Mouse (Mus musculus) kidney, postnatal 0 days (tissue): ENCODE data around the gene Tubg2. TPM values are rescaled to one million over a fixed set of nuclear protein-coding genes. Genes with fewer than 3 reads are reported as not detected.
A peak's percentile ranks its signal among the peaks of the same experiment; 100 is the strongest.

Experiments used
- ATAC-seq: fragments of 200-750 bp; cut with Nextera tagmentation; replicated peaks from 2 replicates; pipeline ENCODE4 v1.8.0; 2017; ENCODE audit warnings: low read depth, moderate number of reproducible peaks, moderate TSS enrichment, moderate library complexity; ENCODE audit not compliant: low FRiP score
- DNase-seq: peaks from one replicate; pipeline ENCODE4 v3.0.0-alpha.2; 2016; ENCODE audit warnings: low spot score
- H3K27ac ChIP-seq: fragments of 300-500 bp; sonication (generic); 2 replicates; pipeline ENCODE4 v1.5.1; 2014; ENCODE audit warnings: mild to moderate bottlenecking
- H3K27me3 ChIP-seq: fragments of 300-500 bp; sonication (generic); 2 replicates; pipeline ENCODE4 v1.6.1; 2014; ENCODE audit warnings: low read length, mixed read lengths; ENCODE audit not compliant: insufficient read depth
- H3K36me3 ChIP-seq: fragments of 300-500 bp; sonication (generic); 2 replicates; pipeline ENCODE4 v1.6.1; 2014; ENCODE audit warnings: low read length, mixed read lengths; ENCODE audit not compliant: insufficient read depth
- H3K4me1 ChIP-seq: fragments of 300-500 bp; sonication (generic); replicated peaks from 2 replicates; pipeline ENCODE4 v1.6.1; 2014; ENCODE audit warnings: antibody characterized with exemption, low read length, mixed read lengths; ENCODE audit not compliant: insufficient read depth
- H3K4me2 ChIP-seq: fragments of 300-500 bp; sonication (generic); 2 replicates; pipeline ENCODE4 v1.6.1; 2014; ENCODE audit warnings: mild to moderate bottlenecking, low read length, moderate library complexity, mixed read lengths
- H3K4me3 ChIP-seq: fragments of 300-500 bp; sonication (generic); replicated peaks from 2 replicates; pipeline ENCODE4 v1.5.1; 2014; ENCODE audit warnings: low read depth, low read length
- H3K9ac ChIP-seq: fragments of 300-500 bp; sonication (generic); 2 replicates; pipeline ENCODE4 v1.6.1; 2014; ENCODE audit warnings: low read depth, low read length
- H3K9me3 ChIP-seq: fragments of 300-500 bp; sonication (generic); replicated peaks from 2 replicates; pipeline ENCODE4 v1.6.1; 2016; ENCODE audit warnings: low read length, inconsistent platforms, mixed read lengths
- CTCF ChIP-seq: IDR thresholded peaks from 2 replicates; pipeline ENCODE4 v1.5.1; 2016; ENCODE audit warnings: antibody characterized with exemption, low read depth, mild to moderate bottlenecking, moderate library complexity
- WGBS: fragments of 180-500 bp; shearing (Covaris S2); extraction: QIAGEN DNeasy Blood & Tissue Kit; methylation state at CpG from one replicate; pipeline ENCODE4 v1.1.7; 2014; 5-methylcytosine and 5-hydroxymethylcytosine counted together
- polyA plus RNA-seq: library from polyadenylated mRNA; unstranded; fragments of >200 nt; fragmentation: Nextera tagmentation; extraction: Ambion mirVana; gene quantifications from 2 replicates; pipeline ENCODE4 v1.2.1, GENCODE M21; 2015

The Tubg2 gene
- polyA plus RNA-seq, 1 experiment from 2014 or later: 4.3 TPM

DNA sequence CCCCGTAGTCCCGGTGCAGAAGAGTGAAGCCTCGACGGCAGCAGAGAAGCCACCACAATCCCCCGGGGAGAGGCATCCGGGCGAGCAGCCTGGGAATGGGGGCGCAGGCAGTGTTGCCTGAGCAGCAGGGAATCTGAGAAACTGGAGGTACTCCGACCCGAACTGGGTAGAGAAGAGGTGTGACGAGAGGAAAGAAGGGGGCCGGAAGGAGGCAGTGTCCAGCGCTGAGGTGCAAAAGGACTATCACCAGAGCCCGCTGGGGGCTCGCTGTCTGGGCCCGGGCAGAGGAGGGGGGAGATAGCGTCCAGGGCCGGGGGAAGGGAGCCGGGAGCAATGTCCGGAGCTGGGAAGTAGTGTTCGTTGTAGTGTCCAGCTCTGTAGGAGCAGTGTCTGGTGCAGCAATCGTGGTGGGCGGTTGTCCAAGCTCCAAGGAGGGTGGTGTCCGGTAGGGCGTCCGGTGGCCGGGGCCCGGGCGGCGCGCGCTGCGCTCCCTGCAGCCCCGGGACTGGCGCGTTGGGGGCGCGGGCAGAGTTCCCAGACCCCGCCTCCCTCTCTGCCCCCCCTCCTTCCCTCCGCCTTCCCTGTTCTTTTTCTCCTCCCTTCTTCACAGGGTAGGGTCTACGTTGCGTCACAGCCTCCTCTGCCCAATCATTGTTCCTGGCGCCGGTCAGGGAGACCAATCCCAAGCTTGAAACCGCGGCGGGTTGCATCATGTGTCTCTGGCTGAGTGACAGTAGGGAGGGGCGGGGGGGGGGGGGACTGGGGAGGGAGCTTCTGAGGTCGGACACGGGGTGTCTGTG is 15.3 kb downstream of the Tubg2 start, which contains the start of gene Plekhh3:
Gene Plekhh3, minus strand, starts transcription at position 541 of the 800 bp plus-strand sequence.
- H3K36me3 ChIP-seq: peaks cover 17% of the 10 kb centered on the region; the same call in 1 of the 2 replicates
- peak within 1 kb of the TSS; percentile 59 for H3K9ac ChIP-seq
- ATAC-seq: peak; percentile 94
- peak within 1 kb of the TSS; percentile 74 for H3K4me3 ChIP-seq
- H3K4me1 ChIP-seq: peaks cover 37% of the 10 kb centered on the region
- H3K27me3 ChIP-seq: no peaks in the 10 kb centered on the region
- TF ChIP-seq CTCF: peak; percentile 33; the same call in 1 of the 2 replicates
- no peaks in the 10 kb centered on the region for H3K9me3 ChIP-seq
- under 1% methylated on average over 46 of the region's 50 CpGs for WGBS
- H3K4me2 ChIP-seq: peak within 1 kb of the TSS; percentile 75
- peak within 1 kb of the TSS; percentile 93 for H3K27ac ChIP-seq
- peak; percentile 99 for DNase-seq

DNA sequence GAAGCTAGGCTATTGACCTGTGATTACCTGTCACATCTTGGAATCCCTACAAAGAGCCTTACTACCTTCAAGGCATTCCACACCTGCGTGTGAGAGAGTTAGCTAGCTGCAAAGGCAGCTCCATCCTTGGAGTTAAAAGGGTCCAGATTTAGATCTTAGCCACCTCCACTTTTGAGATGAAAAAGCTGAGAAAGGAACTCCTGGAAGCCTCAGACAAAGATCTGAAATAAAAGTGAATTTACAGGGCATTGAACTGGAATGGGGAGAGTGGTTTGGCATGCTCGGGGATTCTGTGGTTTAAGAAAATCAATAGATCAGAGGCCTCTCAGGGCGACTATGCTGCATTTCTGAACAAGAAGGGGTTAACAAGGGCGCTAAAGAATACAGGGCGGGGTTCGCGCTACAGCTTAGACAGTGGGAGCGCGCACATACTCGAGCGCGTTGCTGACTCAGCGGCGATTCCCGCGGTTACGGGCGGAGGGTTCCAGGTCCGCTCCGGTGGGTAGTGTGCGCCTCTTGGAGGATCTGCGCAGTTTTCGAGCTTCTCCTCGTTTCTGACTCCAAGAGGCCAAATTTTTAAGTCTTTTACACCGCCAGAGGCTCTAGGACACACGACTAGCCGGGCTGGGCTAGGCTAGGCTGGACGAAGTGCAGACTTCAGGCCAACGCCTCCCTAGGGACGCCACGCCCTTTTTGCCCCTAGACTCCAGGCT is 16.2 kb downstream of the Tubg2 start:
- no peak for TF ChIP-seq CTCF
- DNase-seq: peak; percentile 92
- Histone ChIP-seq H3K9me3 (no peaks in the 10 kb centered on the region), H3K9ac (peak overlapping the region; percentile 43), H3K36me3 (peaks cover 9% of the 10 kb centered on the region; the same call in 1 of the 2 replicates), H3K4me3 (peak overlapping the region; percentile 36), H3K4me1 (peaks cover 37% of the 10 kb centered on the region), H3K4me2 (peak overlapping the region; percentile 75), H3K27ac (peak overlapping the region; percentile 72), H3K27me3 (no peaks in the 10 kb centered on the region)
- WGBS: under 1% methylated on average over 31 of the region's 31 CpGs
- ATAC-seq: no peak; the same call in 1 of the 2 replicates

DNA sequence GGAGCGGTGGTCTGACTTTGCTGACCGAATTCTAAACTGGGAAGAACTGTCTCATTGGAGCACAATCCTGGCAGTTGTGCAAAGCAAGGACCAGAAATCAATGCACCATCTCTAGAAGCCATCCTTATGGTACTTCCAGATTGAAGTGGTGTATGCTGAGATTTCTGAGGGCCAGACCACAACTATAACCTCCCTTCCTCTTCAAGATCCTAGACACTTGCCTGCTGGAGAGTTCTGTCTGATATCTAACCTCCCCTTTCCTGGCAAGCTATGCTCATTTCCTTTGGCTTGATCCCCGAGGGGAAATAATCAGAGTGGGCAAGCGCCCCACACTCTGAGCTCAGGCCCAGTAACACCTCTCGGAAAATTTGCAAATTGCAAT is 16.7 kb downstream of the Tubg2 start:
- H3K27ac ChIP-seq: peak overlapping the region; percentile 72; the same call in 1 of the 2 replicates
- H3K4me2 ChIP-seq: peak overlapping the region; percentile 75
- TF ChIP-seq CTCF: no peak
- DNase-seq (no peak), ATAC-seq (no peak)
- no peaks in the 10 kb centered on the region for H3K9me3 ChIP-seq
- peak overlapping the region; percentile 36 for H3K4me3 ChIP-seq
- WGBS: 13% methylated on average over 5 of the region's 5 CpGs
- peaks cover 4% of the 10 kb centered on the region; the same call in 1 of the 2 replicates for H3K36me3 ChIP-seq
- H3K4me1 ChIP-seq: peaks cover 37% of the 10 kb centered on the region
- peak overlapping the region; percentile 43; the same call in 1 of the 2 replicates for H3K9ac ChIP-seq
- no peaks in the 10 kb centered on the region for H3K27me3 ChIP-seq

DNA sequence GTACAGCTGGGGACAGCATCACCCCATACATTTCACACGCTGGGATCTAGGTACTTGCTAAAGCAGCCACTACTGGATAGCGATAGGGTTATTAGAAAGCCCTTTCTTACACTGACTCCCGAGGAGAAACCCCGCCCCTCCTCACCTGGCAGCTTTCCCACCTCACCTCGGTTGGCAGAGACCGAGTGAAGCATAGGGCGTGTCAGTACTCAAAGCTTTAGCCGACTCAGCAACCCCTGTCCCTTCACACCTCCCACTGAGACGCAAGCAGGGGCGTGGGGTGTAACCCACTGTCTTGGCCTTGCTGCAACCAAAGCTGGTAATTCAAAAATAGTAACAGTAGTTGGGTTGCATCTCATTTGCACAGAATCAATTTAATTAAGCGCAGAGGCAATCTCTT is 17.4 kb downstream of the Tubg2 start:
- Histone ChIP-seq H3K9ac (no peak overlapping the region), H3K4me3 (0 out of 2 replicates have a peak overlapping the region, but pooled peaks have one; percentile 30)
- DNase-seq: no peak

DNA sequence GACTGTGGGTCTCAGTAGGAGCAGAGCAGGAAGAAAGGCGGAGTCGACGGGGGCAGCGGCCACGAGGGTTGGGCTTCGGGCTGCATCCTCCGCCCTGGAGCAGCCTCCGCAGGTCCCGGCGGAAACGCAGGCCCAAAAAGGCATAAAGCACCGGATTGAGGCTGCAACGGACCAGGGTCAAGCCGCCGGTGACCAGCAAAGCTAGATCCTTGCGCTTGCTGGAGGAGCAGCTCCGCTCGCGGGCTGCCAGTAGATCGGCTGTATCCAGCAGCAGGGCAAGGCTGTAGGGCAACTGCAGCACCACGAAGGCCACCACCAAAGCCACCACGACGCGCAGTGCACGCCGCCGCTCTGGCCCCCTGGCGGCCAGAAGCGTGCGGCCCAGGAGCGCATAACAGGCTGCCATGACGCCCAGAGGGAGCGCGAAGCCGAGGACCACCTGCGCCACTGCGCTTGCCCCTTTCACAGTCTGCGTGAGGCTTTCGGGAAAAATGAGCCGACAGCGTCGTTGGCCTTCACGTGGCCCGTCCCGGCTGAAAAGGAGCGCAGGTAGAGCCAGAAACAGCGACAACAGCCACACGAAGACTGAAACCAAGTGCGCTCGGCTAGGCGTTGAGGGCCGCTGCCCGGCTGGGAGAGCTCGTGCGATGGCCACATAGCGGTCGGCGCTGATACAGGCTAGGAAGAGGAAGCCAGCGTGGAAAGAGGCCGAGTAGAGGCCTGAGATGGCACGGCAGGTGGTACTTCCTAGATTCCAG is 18.1 kb downstream of the Tubg2 start:
- no peaks in the 10 kb centered on the region for H3K36me3 ChIP-seq
- H3K4me2 ChIP-seq: peak overlapping the region; percentile 65
- peaks cover 36% of the 10 kb centered on the region for H3K4me1 ChIP-seq
- peak overlapping the region; percentile 67; the same call in 1 of the 2 replicates for H3K27ac ChIP-seq
- H3K9me3 ChIP-seq: no peaks in the 10 kb centered on the region
- TF ChIP-seq CTCF: peak; percentile 93
- H3K27me3 ChIP-seq: no peaks in the 10 kb centered on the region
- H3K9ac ChIP-seq: peak overlapping the region; percentile 38
- DNase-seq (peak; percentile 90), ATAC-seq (peak; percentile 57)
- H3K4me3 ChIP-seq: peak overlapping the region; percentile 30
- WGBS: 2% methylated on average over 56 of the region's 61 CpGs

More for the DNA sequence above, 17.4 kb downstream of the Tubg2 start:
- ATAC-seq: no peak
- WGBS: 4% methylated on average over 11 of the region's 11 CpGs
- no peak for TF ChIP-seq CTCF
- Histone ChIP-seq H3K27me3 (no peaks in the 10 kb centered on the region), H3K4me2 (peak overlapping the region; percentile 65), H3K36me3 (no peaks in the 10 kb centered on the region), H3K9me3 (no peaks in the 10 kb centered on the region), H3K27ac (peak overlapping the region; percentile 67; the same call in 1 of the 2 replicates), H3K4me1 (peaks cover 37% of the 10 kb centered on the region)
